In the genomic region with DNA sequence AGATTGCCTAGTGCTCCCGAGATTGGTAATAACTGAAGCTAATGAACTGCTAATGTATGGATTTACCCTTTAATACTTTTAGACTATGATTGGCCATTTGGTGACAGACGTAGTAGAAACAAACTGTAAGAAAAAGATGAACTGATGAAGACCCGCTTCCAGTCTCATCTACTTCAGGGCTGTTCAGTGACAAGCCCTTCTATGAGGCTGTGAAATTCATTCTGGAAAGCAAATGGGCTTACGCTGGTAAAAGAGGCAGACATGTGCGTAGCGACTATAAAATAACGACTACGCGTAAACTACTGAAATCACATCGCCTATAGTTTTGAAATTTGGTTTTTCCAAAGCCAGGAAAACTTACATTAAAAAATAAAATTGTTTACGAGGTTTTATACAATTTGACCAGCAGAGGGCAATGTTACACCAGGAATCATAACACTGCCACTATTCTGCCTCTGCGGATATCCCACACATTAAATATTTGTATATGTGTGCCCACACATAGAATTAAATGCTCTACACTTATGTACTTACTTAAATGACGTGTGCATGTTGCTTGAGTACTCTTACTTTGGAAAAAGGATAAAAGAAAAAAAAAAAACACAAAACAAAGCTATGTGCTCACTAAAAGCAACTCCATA, we compare ENCODE assay signal across 11 mouse cellular contexts. TPM values are rescaled to one million over a fixed set of nuclear protein-coding genes. Genes with fewer than 3 reads are reported as not detected.
DNase-seq lines count a peak whose midpoint lies in the region; ATAC-seq and TF ChIP-seq lines count a peak whose summit lies in the region.
"Had no signal": no experiment of that assay in that cellular context is flagged by ENCODE, and none has a peak within 500 bp of the region (broad histone marks: within the 10 kb centered on the region; RNA-seq: fewer than 3 reads in every experiment).

No protein-coding gene starts in this region.

- H3K9me3 ChIP-seq in midbrain, embryonic 14.5 days (ENCODE audit: control insufficient read depth, low read length) = no peaks in the 10 kb centered on the region
- H3K9me3 ChIP-seq: embryonic facial prominence, embryonic 15.5 days had no signal

- no peaks in the 10 kb centered on the region for H3K79me2 ChIP-seq in liver, adult 2 months (ENCODE audit: control insufficient read depth, insufficient read depth, low read length)

- no peak overlapping the region for H3K4me3 ChIP-seq in cerebellum, adult 2 months (replicated peaks; ENCODE audit: insufficient read depth, low read depth, low read length)
- no peak overlapping the region for H3K4me3 ChIP-seq in liver, adult 2 months (ENCODE audit: insufficient read depth, low read depth, low read length)
- no peak overlapping the region for H3K4me3 ChIP-seq in midbrain, embryonic 14.5 days (replicated peaks; ENCODE audit: low read depth, low read length)
- H3K4me3 ChIP-seq: embryonic facial prominence, embryonic 15.5 days had no signal

- no peaks in the 10 kb centered on the region for H3K27me3 ChIP-seq in cerebellum, adult 2 months (ENCODE audit: control insufficient read depth, insufficient read depth, low read length)
- H3K27me3 ChIP-seq in liver, adult 2 months (ENCODE audit: control insufficient read depth, insufficient read depth, low read length) = no peaks in the 10 kb centered on the region
- no peaks in the 10 kb centered on the region for H3K27me3 ChIP-seq in midbrain, embryonic 14.5 days (ENCODE audit: control insufficient read depth, insufficient read depth, low read length)
- H3K27me3 ChIP-seq: embryonic facial prominence, embryonic 15.5 days had no signal

- no peaks in the 10 kb centered on the region for H3K4me1 ChIP-seq in cerebellum, adult 2 months (ENCODE audit: control insufficient read depth, insufficient read depth, low read length)
- no peaks in the 10 kb centered on the region for H3K4me1 ChIP-seq in liver, adult 2 months (ENCODE audit: control insufficient read depth, insufficient read depth, low read length)
- no peaks in the 10 kb centered on the region for H3K4me1 ChIP-seq in midbrain, embryonic 14.5 days (ENCODE audit: control insufficient read depth, insufficient read depth, low read length)
- H3K4me1 ChIP-seq: embryonic facial prominence, embryonic 15.5 days had no signal

- TF ChIP-seq POLR2A in cerebellum, adult 2 months (IDR thresholded peaks at IDR 0.05; ENCODE audit: borderline replicate concordance, insufficient read depth, low read length) = no peak
- no peak for TF ChIP-seq POLR2A in liver, adult 2 months (IDR thresholded peaks at IDR 0.05; ENCODE audit: extremely low read depth, insufficient read depth, low read length)

- 30% methylated on average over 13 of the region's 13 CpGs for WGBS in cerebellum, adult 2 months
- 28% methylated on average over 13 of the region's 13 CpGs for WGBS in liver, adult 2 months
- WGBS in midbrain, embryonic 14.5 days = 34% methylated on average over 13 of the region's 13 CpGs

- ATAC-seq in midbrain, embryonic 14.5 days (ENCODE audit: low FRiP score, low TSS enrichment) = no peak

- no peaks in the 10 kb centered on the region for H3K36me3 ChIP-seq in liver, adult 2 months (ENCODE audit: control insufficient read depth, insufficient read depth, low read length)
- no peaks in the 10 kb centered on the region for H3K36me3 ChIP-seq in midbrain, embryonic 14.5 days (ENCODE audit: control insufficient read depth, insufficient read depth, low read length)
- H3K36me3 ChIP-seq: embryonic facial prominence, embryonic 15.5 days had no signal

- H3K9ac ChIP-seq in liver, adult 2 months (ENCODE audit: low read depth, low read length) = no peak overlapping the region
- H3K9ac ChIP-seq in midbrain, embryonic 14.5 days (replicated peaks; ENCODE audit: low read length) = no peak overlapping the region
- H3K9ac ChIP-seq: embryonic facial prominence, embryonic 15.5 days had no signal

- no peak overlapping the region for H3K27ac ChIP-seq in cerebellum, adult 2 months (ENCODE audit: insufficient read depth, low read length)
- no peak overlapping the region for H3K27ac ChIP-seq in liver, adult 2 months (replicated peaks; ENCODE audit: insufficient read depth, low read depth, low read length)
- no peak overlapping the region for H3K27ac ChIP-seq in midbrain, embryonic 14.5 days (replicated peaks; ENCODE audit: low read depth, low read length)
- H3K27ac ChIP-seq: embryonic facial prominence, embryonic 15.5 days had no signal

- DNase-seq in cerebellum, adult 2 months = peak in 1 of 2 experiments; percentile 5
- no peak for DNase-seq in cerebellum, adult 8-10 months
- peak; percentile 31 for DNase-seq in liver, adult 2 months (ENCODE audit: extremely low read depth, low read depth, low spot score)
- no peak for DNase-seq in liver
- peak; percentile 69 for DNase-seq in embryo, embryonic 10.5 days (ENCODE audit: low spot score)
- DNase-seq in midbrain, embryonic 14.5 days = peak; percentile 85
- no peak for DNase-seq in gastrocnemius, postnatal 10 days
- no peak for DNase-seq in urinary bladder, adult 2 months (ENCODE audit: low spot score)
- DNase-seq: left cerebral cortex, postnatal 4 days; spleen, adult 18-20 months had no signal

- no peak overlapping the region for H3K4me2 ChIP-seq in midbrain, embryonic 14.5 days (ENCODE audit: low read length)
- H3K4me2 ChIP-seq: embryonic facial prominence, embryonic 15.5 days had no signal

- 0 out of 2 replicates have a peak, but pooled peaks have one; percentile 5 for TF ChIP-seq CTCF in cerebellum, adult 2 months (IDR thresholded peaks at IDR 0.05; ENCODE audit: borderline replicate concordance, insufficient read depth, low read depth, low read length)
- TF ChIP-seq CTCF in liver, adult 2 months (IDR thresholded peaks at IDR 0.05; ENCODE audit: low read depth, low read length) = no peak

RNA-seq across cellular contexts. Expression of gene Chodl, which starts 38.5 kb away (rescaled TPM):
- 4.0 and 6.0 TPM in 2 replicates for polyA plus RNA-seq in cerebellum, adult 2 months (2012; rRNA removed)
- total RNA-seq in liver, adult 2 months (2014; rRNA removed) = not detected in 2 replicates
- polyA plus RNA-seq in liver, adult 2 months (2012; rRNA removed) = not detected in 2 replicates
- polyA plus RNA-seq in midbrain, embryonic 14.5 days (2014; fragmentation: Nextera tagmentation; extraction: Ambion mirVana) = 5.8 and 6.3 TPM in 2 replicates
- total RNA-seq in gastrocnemius, postnatal 10 days (2021) = 10 to 100 TPM; 19.1 to 25.2 TPM
- 26.6 and 37.8 TPM in 2 replicates for polyA plus RNA-seq in urinary bladder, adult 2 months (2012; rRNA removed)

Comparison
In these comparisons a context has a peak if more than half of its experiments do, and no peak if none do; other contexts are left out.
1. DNase-seq: peak in liver, adult 2 months (single experiment), embryo, embryonic 10.5 days (single experiment) and midbrain, embryonic 14.5 days (single experiment); none in cerebellum, adult 8-10 months (single experiment), liver (single experiment), gastrocnemius, postnatal 10 days (single experiment) and urinary bladder, adult 2 months (single experiment).